Mouse (Mus musculus): ENCODE results near the gene Rhobtb1. TPM values are rescaled to one million over a fixed set of nuclear protein-coding genes. Genes with fewer than 3 reads are reported as not detected.

Gene Rhobtb1
- polyA plus RNA-seq, 1 experiment, result 10.8 TPM

DNA sequence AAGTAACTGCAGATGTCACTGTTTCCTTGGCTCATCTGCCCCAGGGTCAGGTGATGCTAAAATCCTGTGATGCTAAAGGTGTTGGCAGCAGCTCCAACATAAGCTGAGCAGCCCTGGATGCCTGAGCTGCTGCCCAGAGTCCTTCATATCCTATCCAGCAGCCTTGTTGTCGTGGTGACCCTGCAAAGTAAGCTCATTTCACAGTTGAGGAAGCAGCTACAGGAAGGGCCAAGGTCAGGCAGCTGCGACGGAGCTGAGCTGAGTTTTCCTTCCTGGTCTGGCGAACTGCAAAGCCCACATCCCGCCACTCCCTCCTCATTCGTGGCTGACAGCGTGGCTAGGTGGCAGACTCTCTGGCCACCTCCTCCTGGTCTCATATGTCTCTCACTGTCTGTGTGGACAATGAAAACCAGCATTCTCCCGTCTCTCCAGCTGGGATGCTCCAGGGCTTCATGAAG, 103.2 kb downstream of the Rhobtb1 start:
- no peaks in the 10 kb centered on the region for H3K27me3 ChIP-seq (ENCODE audit: control insufficient read depth, insufficient read depth, low read length)
- WGBS, result 3% methylated on average over 8 of the region's 8 CpGs
- H3K36me3 ChIP-seq (ENCODE audit: control insufficient read depth, insufficient read depth, low read length), result no peaks in the 10 kb centered on the region
- no peak for TF ChIP-seq POLR2A (IDR thresholded peaks at IDR 0.05; ENCODE audit: low read depth, low read length)
- TF ChIP-seq CTCF (IDR thresholded peaks at IDR 0.05; ENCODE audit: extremely low read depth, insufficient read depth, insufficient read length, insufficient replicate concordance), result no peak
- H3K4me1 ChIP-seq (ENCODE audit: control insufficient read depth, insufficient read depth, insufficient read length), result peaks cover 27% of the 10 kb centered on the region; the same call in 1 of the 2 replicates
- peak overlapping the region; percentile 17; the same call in 1 of the 2 replicates for H3K27ac ChIP-seq (ENCODE audit: insufficient read depth, low read length)
- DNase-seq (ENCODE audit: low read depth in 1 of 2, low spot score in 2 of 2), result peak in 1 of 2 experiments; percentile 74
- H3K4me3 ChIP-seq (ENCODE audit: extremely low read depth, insufficient read depth, insufficient read length), result no peak overlapping the region

DNA sequence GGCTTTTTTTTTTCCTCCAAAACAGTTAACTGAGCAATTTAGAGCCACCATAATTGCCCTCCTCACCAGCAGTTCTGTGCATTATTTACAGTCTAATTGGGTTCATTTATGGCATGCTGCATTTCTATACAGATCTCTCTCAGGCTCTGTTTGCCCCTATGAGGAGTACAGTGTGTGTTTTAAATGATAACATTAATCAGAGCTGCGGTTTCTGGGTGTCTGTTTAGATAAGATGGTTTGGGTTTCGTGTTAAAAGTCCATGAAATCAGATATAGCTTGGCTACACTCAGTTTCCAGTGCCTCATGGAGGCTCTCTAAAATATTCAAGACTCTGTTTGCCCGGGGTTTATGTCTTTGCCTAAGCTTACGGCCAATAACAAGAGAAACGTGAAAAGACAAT, 104.4 kb downstream of the Rhobtb1 start:
- no peak for DNase-seq (ENCODE audit: low read depth in 1 of 2, low spot score in 2 of 2)
- Histone ChIP-seq H3K27me3 (ENCODE audit: control insufficient read depth, insufficient read depth, low read length) (no peaks in the 10 kb centered on the region), H3K4me1 (ENCODE audit: control insufficient read depth, insufficient read depth, insufficient read length) (peaks cover 33% of the 10 kb centered on the region; the same call in 1 of the 2 replicates), H3K4me3 (ENCODE audit: extremely low read depth, insufficient read depth, insufficient read length) (no peak overlapping the region), H3K27ac (ENCODE audit: insufficient read depth, low read length) (no peak overlapping the region), H3K36me3 (ENCODE audit: control insufficient read depth, insufficient read depth, low read length) (no peaks in the 10 kb centered on the region)
- no peak for TF ChIP-seq CTCF (IDR thresholded peaks at IDR 0.05; ENCODE audit: extremely low read depth, insufficient read depth, insufficient read length, insufficient replicate concordance)
- no peak for TF ChIP-seq POLR2A (IDR thresholded peaks at IDR 0.05; ENCODE audit: low read depth, low read length)
- WGBS, result 86% methylated on average over 5 of the region's 5 CpGs

DNA sequence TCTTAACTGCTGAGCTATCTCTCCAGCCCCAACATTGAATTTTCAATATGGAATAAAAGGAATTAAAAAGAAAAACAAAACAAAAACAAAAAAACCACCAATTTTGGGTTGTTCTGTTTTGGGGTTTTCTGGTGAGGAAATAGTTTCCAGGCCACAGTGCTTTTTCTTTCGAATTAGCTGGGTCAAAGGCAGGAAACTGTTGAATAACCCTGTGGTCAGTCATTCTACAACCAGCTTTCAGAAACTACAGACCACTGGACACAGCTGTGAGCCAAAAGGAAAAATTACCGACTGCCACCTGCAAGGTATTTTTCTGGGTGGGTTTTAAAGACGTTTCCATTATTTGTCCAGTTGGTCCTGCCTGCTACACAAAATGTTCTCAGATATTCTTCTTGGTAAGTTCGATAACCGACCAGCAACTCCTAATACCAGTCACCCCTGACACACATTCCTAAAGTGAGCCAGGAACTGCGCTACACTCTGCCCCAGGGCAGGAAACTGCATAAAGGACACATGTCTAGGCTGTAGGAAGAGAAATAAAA, 106.4 kb downstream of the Rhobtb1 start:
- H3K36me3 ChIP-seq (ENCODE audit: control insufficient read depth, insufficient read depth, low read length), result no peaks in the 10 kb centered on the region
- peak overlapping the region; percentile 42; the same call in 1 of the 2 replicates for H3K27ac ChIP-seq (ENCODE audit: insufficient read depth, low read length)
- H3K27me3 ChIP-seq (ENCODE audit: control insufficient read depth, insufficient read depth, low read length), result no peaks in the 10 kb centered on the region

DNA sequence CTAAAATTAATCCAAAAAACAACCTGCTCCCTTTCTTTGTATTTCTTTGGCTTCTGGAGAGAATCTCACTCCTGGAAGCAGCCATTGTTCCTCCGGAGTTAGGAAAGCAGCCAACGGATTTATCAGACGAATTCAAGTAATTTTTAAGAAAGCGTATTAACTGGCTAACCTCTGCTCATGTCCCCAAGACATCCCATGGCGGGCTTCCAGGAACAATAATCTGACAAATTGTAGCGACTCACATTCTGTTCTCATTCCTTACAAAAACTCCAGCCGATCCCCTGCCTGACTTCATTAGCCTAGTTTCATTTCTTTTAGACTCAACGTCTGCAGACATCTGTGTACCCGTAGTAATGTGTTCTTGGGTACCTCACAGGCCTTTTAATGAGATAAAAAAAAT, 107.4 kb downstream of the Rhobtb1 start:
- Histone ChIP-seq H3K4me1 (ENCODE audit: control insufficient read depth, insufficient read depth, insufficient read length) (peaks cover 20% of the 10 kb centered on the region; the same call in 1 of the 2 replicates), H3K27me3 (ENCODE audit: control insufficient read depth, insufficient read depth, low read length) (no peaks in the 10 kb centered on the region), H3K36me3 (ENCODE audit: control insufficient read depth, insufficient read depth, low read length) (no peaks in the 10 kb centered on the region), H3K27ac (ENCODE audit: insufficient read depth, low read length) (no peak overlapping the region), H3K4me3 (ENCODE audit: extremely low read depth, insufficient read depth, insufficient read length) (no peak overlapping the region)
- TF ChIP-seq CTCF (IDR thresholded peaks at IDR 0.05; ENCODE audit: extremely low read depth, insufficient read depth, insufficient read length, insufficient replicate concordance) (no peak), POLR2A (IDR thresholded peaks at IDR 0.05; ENCODE audit: low read depth, low read length) (no peak)
- 80% methylated on average over 9 of the region's 9 CpGs for WGBS
- no peak for DNase-seq (ENCODE audit: low read depth in 1 of 2, low spot score in 2 of 2)

More for the DNA sequence above, 106.4 kb downstream of the Rhobtb1 start:
- WGBS, result 33% methylated on average over 6 of the region's 6 CpGs
- DNase-seq (ENCODE audit: low read depth in 1 of 2, low spot score in 2 of 2), result no peak
- Histone ChIP-seq H3K4me3 (ENCODE audit: extremely low read depth, insufficient read depth, insufficient read length) (no peak overlapping the region), H3K4me1 (ENCODE audit: control insufficient read depth, insufficient read depth, insufficient read length) (peaks cover 25% of the 10 kb centered on the region; the same call in 1 of the 2 replicates)
- TF ChIP-seq CTCF (IDR thresholded peaks at IDR 0.05; ENCODE audit: extremely low read depth, insufficient read depth, insufficient read length, insufficient replicate concordance) (no peak), POLR2A (IDR thresholded peaks at IDR 0.05; ENCODE audit: low read depth, low read length) (no peak)

DNA sequence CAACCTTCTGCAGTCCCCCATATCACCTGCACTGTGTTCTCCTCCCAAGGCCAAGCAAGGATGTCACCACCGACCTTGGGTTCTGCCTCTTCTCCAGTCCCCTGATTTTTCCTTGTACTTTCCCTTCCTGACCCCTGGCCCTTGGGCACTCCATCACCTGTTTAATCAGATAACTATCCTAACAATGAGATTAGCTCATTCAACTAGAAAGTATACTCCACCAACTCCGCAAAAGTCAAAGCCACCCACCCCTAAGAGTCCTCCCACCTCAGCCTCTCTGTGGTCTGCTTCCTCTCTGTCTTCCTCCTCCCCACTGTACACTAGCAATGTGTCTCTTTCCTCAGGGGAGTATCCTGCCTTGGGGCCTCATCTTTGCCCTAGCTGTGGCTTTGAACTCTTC, 107.9 kb downstream of the Rhobtb1 start:
- WGBS, result 25% methylated on average over 2 of the region's 2 CpGs
- Histone ChIP-seq H3K27ac (ENCODE audit: insufficient read depth, low read length) (0 out of 2 replicates have a peak overlapping the region, but pooled peaks have one; percentile 0), H3K4me3 (ENCODE audit: extremely low read depth, insufficient read depth, insufficient read length) (no peak overlapping the region), H3K36me3 (ENCODE audit: control insufficient read depth, insufficient read depth, low read length) (no peaks in the 10 kb centered on the region), H3K27me3 (ENCODE audit: control insufficient read depth, insufficient read depth, low read length) (no peaks in the 10 kb centered on the region), H3K4me1 (ENCODE audit: control insufficient read depth, insufficient read depth, insufficient read length) (peaks cover 16% of the 10 kb centered on the region; the same call in 1 of the 2 replicates)
- no peak for TF ChIP-seq POLR2A (IDR thresholded peaks at IDR 0.05; ENCODE audit: low read depth, low read length)
- DNase-seq (ENCODE audit: low read depth in 1 of 2, low spot score in 2 of 2), result no peak

DNA sequence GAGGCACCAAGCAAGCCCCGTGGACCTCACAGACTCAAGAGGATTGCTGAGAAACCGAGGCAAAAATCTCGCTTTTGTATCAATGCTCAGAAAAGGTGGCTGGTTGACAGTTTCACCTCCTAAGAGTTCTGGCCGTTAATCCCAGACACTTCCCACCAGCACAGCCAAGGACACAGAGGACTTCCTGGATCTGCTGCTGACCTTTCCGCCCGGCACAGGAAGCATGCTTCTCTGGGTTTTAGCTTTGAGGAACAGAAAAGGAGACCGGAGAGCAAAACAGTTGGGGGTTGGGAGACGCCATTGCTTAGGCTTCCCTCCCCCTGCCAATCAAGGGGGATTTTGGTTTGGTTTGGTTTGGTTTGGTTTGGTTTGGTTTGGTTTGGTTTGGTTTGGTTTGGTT, 108.7 kb downstream of the Rhobtb1 start:
- DNase-seq (ENCODE audit: low read depth in 1 of 2, low spot score in 2 of 2), result no peak
- TF ChIP-seq CTCF (IDR thresholded peaks at IDR 0.05; ENCODE audit: extremely low read depth, insufficient read depth, insufficient read length, insufficient replicate concordance), result no peak
- TF ChIP-seq POLR2A (IDR thresholded peaks at IDR 0.05; ENCODE audit: low read depth, low read length), result no peak
- peaks cover 13% of the 10 kb centered on the region; the same call in 1 of the 2 replicates for H3K4me1 ChIP-seq (ENCODE audit: control insufficient read depth, insufficient read depth, insufficient read length)
- H3K36me3 ChIP-seq (ENCODE audit: control insufficient read depth, insufficient read depth, low read length), result no peaks in the 10 kb centered on the region
- H3K27ac ChIP-seq (ENCODE audit: insufficient read depth, low read length), result no peak overlapping the region; the same call in 1 of the 2 replicates
- 61% methylated on average over 8 of the region's 8 CpGs for WGBS
- no peaks in the 10 kb centered on the region for H3K27me3 ChIP-seq (ENCODE audit: control insufficient read depth, insufficient read depth, low read length)
- no peak overlapping the region for H3K4me3 ChIP-seq (ENCODE audit: extremely low read depth, insufficient read depth, insufficient read length)
